Mouse (Mus musculus) kidney, postnatal 14 days (tissue): ENCODE measurements around the gene Evi2.

Source experiments
- DNase-seq: peaks from one replicate; pipeline ENCODE4 v3.0.0; 2022; ENCODE audit warnings: mixed read lengths

Evi2 gene

GRCm38 (mm10) chr11:79523560-79524309 lies 6.7 kb downstream of the Evi2 start, which contains the start of gene Evi2b:
TSS of gene Evi2b (minus strand) at chr11:79523762.
- no peak for DNase-seq

GRCm38 (mm10) chr11:79522944-79523343 lies 7.4 kb downstream of the Evi2 start:
- DNase-seq: no peak

GRCm38 (mm10) chr11:79521930-79522329 lies 8.5 kb downstream of the Evi2 start:
- no peak for DNase-seq

GRCm38 (mm10) chr11:79520772-79521171 lies 9.6 kb downstream of the Evi2 start:
- DNase-seq: no peak

- no peak for DNase-seq
Observed at GRCm38 (mm10) chr11:79519878-79520291, 10.5 kb downstream of the Evi2 start.

GRCm38 (mm10) chr11:79519299-79519698 lies 11.1 kb downstream of the Evi2 start:
- no peak for DNase-seq

GRCm38 (mm10) chr11:79515798-79516197 lies 14.6 kb downstream of the Evi2 start:
- no peak for DNase-seq

- DNase-seq: no peak
Observed at GRCm38 (mm10) chr11:79515331-79515730, 15.1 kb downstream of the Evi2 start.

GRCm38 (mm10) chr11:79511970-79512369 lies 18.4 kb downstream of the Evi2 start:
- DNase-seq: no peak

GRCm38 (mm10) chr11:79504506-79504905 lies 25.9 kb downstream of the Evi2 start:
- DNase-seq: no peak

GRCm38 (mm10) chr11:79503845-79504244 lies 26.5 kb downstream of the Evi2 start, which contains the start of gene Omg:
TSS of gene Omg (minus strand) at chr11:79504084.
- no peak for DNase-seq

GRCm38 (mm10) chr11:79502917-79503316 lies 27.5 kb downstream of the Evi2 start:
- DNase-seq: no peak

GRCm38 (mm10) chr11:79494976-79495800 lies 35.2 kb downstream of the Evi2 start:
- no peak for DNase-seq

GRCm38 (mm10) chr11:79484721-79485120 lies 45.7 kb downstream of the Evi2 start:
- no peak for DNase-seq

- no peak for DNase-seq
Observed at GRCm38 (mm10) chr11:79483876-79484528, 46.4 kb downstream of the Evi2 start.

- DNase-seq: no peak
Observed at GRCm38 (mm10) chr11:79483392-79483791, 47.0 kb downstream of the Evi2 start.

GRCm38 (mm10) chr11:79468097-79468496 lies 62.3 kb downstream of the Evi2 start:
- DNase-seq: no peak
